Mouse (Mus musculus) midbrain, postnatal 0 days (tissue): ENCODE data around the gene Acta2. TPM values are rescaled to one million over a fixed set of nuclear protein-coding genes. Genes with fewer than 3 reads are reported as not detected.

Source experiments
- ATAC-seq: fragments of 200-750 bp; cut with Nextera tagmentation; 2 replicates; pipeline ENCODE4 v1.8.0; 2017; ENCODE audit warnings: moderate number of reproducible peaks, mild to moderate bottlenecking, moderate TSS enrichment, moderate library complexity; ENCODE audit not compliant: low FRiP score
- DNase-seq: peaks from one replicate; pipeline ENCODE4 v3.0.0-alpha.2; 2015; ENCODE audit warnings: low spot score
- H3K27ac ChIP-seq: fragments of 300-500 bp; sonication (generic); 2 replicates; pipeline ENCODE4 v1.5.1; 2014; ENCODE audit warnings: low read depth, mild to moderate bottlenecking, low read length, mixed read lengths
- H3K27me3 ChIP-seq: fragments of 300-500 bp; sonication (generic); 2 replicates; pipeline ENCODE4 v1.6.1; 2014; ENCODE audit warnings: low read length, control low read depth, mixed read lengths; ENCODE audit not compliant: insufficient read depth
- H3K36me3 ChIP-seq: fragments of 300-500 bp; sonication (generic); 2 replicates; pipeline ENCODE4 v1.6.1; 2014; ENCODE audit warnings: low read length, control low read depth, mixed read lengths; ENCODE audit not compliant: insufficient read depth
- H3K4me1 ChIP-seq: fragments of 300-500 bp; sonication (generic); 2 replicates; pipeline ENCODE4 v1.6.1; 2014; ENCODE audit warnings: mild to moderate bottlenecking, control low read depth, antibody characterized with exemption, low read length, mixed read lengths; ENCODE audit not compliant: insufficient read depth
- H3K4me2 ChIP-seq: fragments of 300-500 bp; sonication (generic); 2 replicates; pipeline ENCODE4 v1.6.1; 2014; ENCODE audit warnings: low read depth, mild to moderate bottlenecking, low read length, mixed read lengths; ENCODE audit not compliant: poor library complexity, severe bottlenecking
- H3K4me3 ChIP-seq: fragments of 300-500 bp; sonication (generic); 2 replicates; pipeline ENCODE4 v1.5.1; 2014; ENCODE audit warnings: low read depth, mild to moderate bottlenecking, low read length, moderate library complexity
- H3K9ac ChIP-seq: fragments of 300-500 bp; sonication (generic); replicated peaks from 2 replicates; pipeline ENCODE4 v1.6.1; 2014; ENCODE audit warnings: mild to moderate bottlenecking, low read length, moderate library complexity, mixed read lengths; ENCODE audit not compliant: poor library complexity, severe bottlenecking
- H3K9me3 ChIP-seq: fragments of 300-500 bp; sonication (generic); 2 replicates; pipeline ENCODE4 v1.6.1; 2016; ENCODE audit warnings: low read length, control low read depth
- CTCF ChIP-seq: IDR thresholded peaks from 2 replicates; pipeline ENCODE4 v1.5.1; 2016; ENCODE audit warnings: antibody characterized with exemption, mild to moderate bottlenecking
- WGBS: fragments of 180-500 bp; shearing (Covaris S2); extraction: QIAGEN DNeasy Blood & Tissue Kit; methylation state at CpG from one replicate; pipeline ENCODE4 v1.1.7; 2014; 5-methylcytosine and 5-hydroxymethylcytosine counted together
- polyA plus RNA-seq: library from polyadenylated mRNA; unstranded; fragments of >200 nt; fragmentation: Nextera tagmentation; extraction: Ambion mirVana; gene quantifications from 2 replicates; pipeline ENCODE4 v1.2.1, GENCODE M21; 2015
- total RNA-seq: library from RNA; depleted of rRNA; stranded (reverse); fragments of >200 nt; gene quantifications from 2 replicates; pipeline ENCODE4 v1.2.3, GENCODE M21; 2014; rRNA removed

Acta2 gene
- 3.7 and 10.0 TPM in 2 replicates for total RNA-seq
- 9.6 and 11.8 TPM in 2 replicates for polyA plus RNA-seq

DNA sequence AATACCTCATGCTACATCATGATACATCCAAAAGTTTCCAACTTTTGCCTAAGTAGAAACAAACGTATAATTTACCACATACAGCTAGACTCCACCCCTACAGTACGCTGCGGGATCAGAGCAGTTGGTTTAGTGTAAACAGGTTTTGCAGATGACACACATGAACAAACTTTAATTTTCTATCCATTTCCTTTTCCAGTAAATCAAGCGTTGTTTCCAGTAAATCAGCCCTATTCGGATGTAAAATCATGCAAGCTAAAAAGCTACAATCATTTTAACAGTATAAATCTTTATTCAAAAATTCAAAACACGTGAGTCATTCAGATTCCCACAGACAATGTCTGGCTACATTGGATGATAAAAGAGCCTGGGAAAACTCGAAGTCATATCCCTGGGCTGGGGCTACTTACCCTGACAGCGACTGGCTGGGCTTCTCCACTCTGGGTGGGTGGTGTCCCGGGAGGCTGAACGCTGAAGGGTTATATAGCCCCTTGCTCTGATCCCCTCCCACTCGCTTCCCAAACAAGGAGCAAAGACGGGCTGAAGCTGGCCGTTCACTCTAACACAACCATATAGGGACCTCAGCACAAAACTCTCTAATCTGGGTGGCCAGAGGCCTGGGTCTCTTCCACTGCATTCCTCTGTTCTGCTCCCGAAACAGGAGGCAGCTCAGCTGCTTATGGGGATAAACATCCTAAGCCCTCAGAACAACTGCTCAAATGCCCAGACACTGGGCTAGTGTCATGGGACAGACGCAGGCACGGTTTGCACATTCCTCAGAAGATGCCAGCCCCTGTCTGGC, at the start of gene Acta2:
TSS of gene Acta2 (minus strand) at position 711 of the 802 bp plus-strand sequence.
- peak within 1 kb of the TSS; percentile 20; the same call in 1 of the 2 replicates for H3K4me2 ChIP-seq
- H3K4me1 ChIP-seq: no peaks in the 10 kb centered on the region
- no peaks in the 10 kb centered on the region for H3K9me3 ChIP-seq
- ATAC-seq (no peak), DNase-seq (no peak)
- H3K4me3 ChIP-seq: no peak within 1 kb of the TSS
- H3K9ac ChIP-seq: no peak within 1 kb of the TSS
- 62% methylated on average over 16 of the region's 16 CpGs for WGBS
- no peaks in the 10 kb centered on the region for H3K36me3 ChIP-seq
- H3K27me3 ChIP-seq: 0 out of 2 replicates have a peak, but pooled peaks cover 3% of the 10 kb centered on the region
- no peak within 1 kb of the TSS for H3K27ac ChIP-seq
- no peak for TF ChIP-seq CTCF

DNA sequence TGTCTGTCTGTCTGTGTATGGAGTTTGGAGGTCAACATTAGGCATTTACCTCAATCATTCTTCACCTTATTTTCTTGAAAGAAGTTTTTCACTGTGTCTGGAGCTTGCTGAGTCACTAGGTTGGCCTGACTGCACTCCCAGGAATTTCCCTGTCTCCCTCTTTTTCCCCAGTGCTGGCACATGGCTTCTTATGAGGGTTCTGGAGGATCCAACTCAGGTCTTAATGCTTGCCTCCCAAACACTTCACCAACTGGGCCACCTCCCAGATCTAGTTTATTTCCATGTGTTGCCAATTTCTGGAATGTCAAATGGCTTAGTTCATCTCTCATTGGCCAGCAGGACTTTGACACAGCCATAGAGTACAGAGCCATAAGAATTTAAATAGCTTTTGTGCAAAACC, 49.5 kb upstream of the Acta2 start:
- Histone ChIP-seq H3K9ac (no peak overlapping the region), H3K27ac (no peak overlapping the region), H3K4me3 (no peak overlapping the region), H3K4me2 (no peak overlapping the region), H3K4me1 (no peaks in the 10 kb centered on the region), H3K36me3 (no peaks in the 10 kb centered on the region), H3K27me3 (no peaks in the 10 kb centered on the region), H3K9me3 (no peaks in the 10 kb centered on the region)
- DNase-seq: no peak
- ATAC-seq: no peak
- no peak for TF ChIP-seq CTCF

DNA sequence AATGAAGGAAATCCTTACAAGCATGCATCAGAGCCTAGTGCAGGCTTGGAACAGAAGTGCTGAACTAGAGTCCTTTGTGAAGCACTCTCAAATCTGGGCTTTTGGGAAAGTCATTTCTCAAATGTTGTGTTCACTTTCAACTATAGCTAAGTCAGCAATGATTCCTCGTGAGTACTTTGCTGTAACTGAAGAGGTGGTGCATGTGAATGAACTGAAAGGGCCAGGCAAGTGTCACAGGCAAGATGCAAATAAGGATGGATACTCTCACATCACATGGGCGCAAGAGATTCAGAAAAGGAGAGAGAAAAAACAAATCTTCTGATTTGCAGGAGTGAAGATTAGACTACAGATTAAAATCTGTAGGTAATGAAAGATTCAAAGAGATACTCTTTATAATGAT, 45.0 kb upstream of the Acta2 start:
- Histone ChIP-seq H3K36me3 (no peaks in the 10 kb centered on the region), H3K4me1 (no peaks in the 10 kb centered on the region), H3K27me3 (no peaks in the 10 kb centered on the region), H3K9me3 (no peaks in the 10 kb centered on the region), H3K9ac (no peak overlapping the region), H3K4me2 (no peak overlapping the region), H3K4me3 (no peak overlapping the region), H3K27ac (no peak overlapping the region)
- 77% methylated on average over 2 of the region's 2 CpGs for WGBS
- no peak for TF ChIP-seq CTCF
- no peak for DNase-seq
- ATAC-seq: no peak

DNA sequence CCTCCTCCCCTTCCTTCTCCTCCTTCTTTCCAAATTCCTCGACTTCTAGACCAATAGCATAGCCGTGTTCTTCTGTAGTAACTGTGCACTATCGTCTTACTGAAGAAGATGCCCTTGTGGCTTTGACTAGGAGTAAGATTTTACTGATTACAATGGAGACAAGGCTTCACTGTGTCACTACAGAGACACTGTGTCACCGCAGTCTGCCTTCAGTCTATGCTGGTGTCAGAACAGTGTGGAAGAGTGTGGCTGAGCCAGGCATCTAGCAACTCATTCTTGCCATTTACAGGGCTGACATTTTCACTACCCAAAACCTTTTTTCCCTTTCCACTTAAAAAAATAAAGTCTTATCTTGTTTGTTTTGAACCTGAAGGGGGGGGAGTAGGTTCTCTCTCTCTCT, 43.8 kb upstream of the Acta2 start:
- TF ChIP-seq CTCF: no peak
- Histone ChIP-seq H3K4me2 (no peak overlapping the region), H3K27me3 (no peaks in the 10 kb centered on the region), H3K9ac (no peak overlapping the region), H3K27ac (no peak overlapping the region), H3K9me3 (no peaks in the 10 kb centered on the region), H3K36me3 (no peaks in the 10 kb centered on the region), H3K4me3 (no peak overlapping the region), H3K4me1 (no peaks in the 10 kb centered on the region)
- ATAC-seq (no peak), DNase-seq (no peak)
- 82% methylated on average over 4 of the region's 4 CpGs for WGBS

DNA sequence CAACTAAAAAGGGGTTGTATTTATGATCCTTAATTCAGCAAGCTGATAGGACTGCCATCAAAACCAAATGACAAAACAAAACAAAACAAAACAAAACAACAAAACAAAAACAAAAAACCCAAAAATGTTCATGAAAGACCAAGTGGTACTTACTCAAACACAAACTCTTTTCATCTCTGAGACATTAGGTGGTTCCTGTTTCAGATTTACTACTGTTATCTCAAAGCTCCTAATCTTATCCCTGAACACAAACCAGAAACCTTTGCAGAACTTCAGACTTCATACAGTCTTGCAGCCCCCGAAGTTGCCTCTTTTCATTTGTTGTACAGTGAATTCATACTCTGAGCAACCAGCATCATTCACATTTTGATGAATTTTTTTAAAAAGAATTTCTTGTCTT, 43.1 kb upstream of the Acta2 start:
- no peaks in the 10 kb centered on the region for H3K4me1 ChIP-seq
- H3K27ac ChIP-seq: no peak overlapping the region
- 88% methylated on average over 1 of the region's 1 CpGs for WGBS
- H3K9ac ChIP-seq: no peak overlapping the region
- no peak for ATAC-seq
- no peaks in the 10 kb centered on the region for H3K36me3 ChIP-seq
- TF ChIP-seq CTCF: no peak
- no peak overlapping the region for H3K4me3 ChIP-seq
- H3K4me2 ChIP-seq: no peak overlapping the region
- no peaks in the 10 kb centered on the region for H3K27me3 ChIP-seq
- no peaks in the 10 kb centered on the region for H3K9me3 ChIP-seq
- DNase-seq: no peak

DNA sequence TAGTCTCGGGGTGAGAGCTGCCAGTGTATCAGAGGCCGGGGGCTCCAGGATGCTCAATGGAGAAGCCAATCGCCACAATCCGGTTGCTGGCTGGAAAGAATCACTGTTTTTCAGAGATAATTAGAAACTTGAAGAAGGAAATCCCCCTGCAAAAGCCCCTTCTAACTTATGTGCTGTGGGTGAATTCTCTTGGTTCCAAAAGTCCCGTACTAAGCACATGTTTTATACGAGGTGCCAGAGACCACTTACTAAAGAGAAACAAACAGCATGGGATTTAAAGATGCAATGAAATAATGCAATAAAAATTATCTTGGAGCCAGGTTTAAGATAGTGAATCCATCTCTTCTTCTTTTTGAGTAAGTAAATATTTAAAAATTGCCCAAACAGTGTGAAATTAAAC, 40.1 kb upstream of the Acta2 start:
- 73% methylated on average over 6 of the region's 6 CpGs for WGBS
- DNase-seq: no peak
- Histone ChIP-seq H3K36me3 (no peaks in the 10 kb centered on the region), H3K9me3 (no peaks in the 10 kb centered on the region), H3K27ac (no peak overlapping the region), H3K27me3 (0 out of 2 replicates have a peak, but pooled peaks cover 7% of the 10 kb centered on the region), H3K4me3 (no peak overlapping the region), H3K4me1 (0 out of 2 replicates have a peak, but pooled peaks cover 5% of the 10 kb centered on the region), H3K9ac (no peak overlapping the region), H3K4me2 (no peak overlapping the region)
- ATAC-seq: no peak
- no peak for TF ChIP-seq CTCF
